Mouse (Mus musculus) adrenal gland, adult 8-10 months (tissue): Measurements from ENCODE around the gene Mms19. TPM values are rescaled to one million over a fixed set of nuclear protein-coding genes. Genes with fewer than 3 reads are reported as not detected.
"Not testable (repeated sequence)": the region's sequence is repeated elsewhere in the genome, so short reads cannot be mapped to it uniquely, and the experiment has no call there.

Experiments
- DNase-seq: peaks from one replicate; pipeline ENCODE4 v3.0.0; 2022
- total RNA-seq, 4 experiments: library from RNA; stranded (reverse); gene quantifications; 2 replicates each; pipeline ENCODE4 v1.2.4; 2022

Mms19 gene
- total RNA-seq, 4 experiments from 2014 or later: 25.4 to 36.3 (median 29.7) TPM

DNA sequence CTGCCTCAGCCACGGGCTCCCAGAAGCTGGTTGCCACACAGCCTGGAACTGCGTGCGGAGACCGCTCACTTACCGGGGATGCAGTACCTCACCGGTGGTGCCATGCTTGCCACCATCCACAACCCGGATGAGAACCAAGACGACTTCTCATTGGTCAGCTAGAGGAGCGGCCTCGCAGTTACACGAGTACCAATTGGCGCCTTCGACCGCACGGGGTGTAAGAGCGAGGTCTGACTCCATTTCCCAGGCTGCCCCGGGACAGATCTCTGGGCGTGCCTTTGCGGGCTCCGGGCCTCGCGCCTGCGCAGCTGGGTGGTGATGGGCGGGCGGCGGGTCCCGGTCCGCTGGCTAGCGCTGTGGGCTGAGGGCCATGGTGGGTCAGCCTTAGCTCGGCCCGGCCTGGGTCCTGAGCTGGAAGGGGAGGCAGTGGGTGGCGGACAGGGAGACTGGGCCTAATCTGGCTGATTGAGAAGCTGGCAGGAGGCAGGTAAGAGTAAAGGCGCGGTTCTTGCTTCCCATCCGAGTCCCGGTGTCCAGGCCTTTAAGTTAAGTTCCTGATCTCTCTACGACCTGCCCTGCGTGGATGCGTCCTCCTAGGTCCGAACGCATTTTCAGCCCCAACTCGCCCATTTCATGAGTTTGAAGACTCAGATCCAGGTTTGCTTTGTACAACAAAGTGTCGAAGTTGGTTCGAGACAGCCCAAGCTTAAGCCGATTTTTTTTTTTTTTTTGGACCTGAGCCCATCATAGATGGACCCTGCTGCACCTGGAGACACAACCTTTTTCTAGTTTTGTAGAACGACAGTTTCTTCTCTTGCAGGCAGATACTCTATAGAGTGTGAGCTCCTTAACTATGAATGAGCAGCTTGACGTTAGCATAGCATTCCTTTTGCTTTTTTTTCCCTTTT is 47.5 kb downstream of the Mms19 start, which contains the start of the genes Exosc1 and Zdhhc16:
Gene Exosc1, minus strand, starts transcription at position 245 of the 908 bp plus-strand sequence.
Gene Zdhhc16, plus strand, starts transcription at position 302 of the 908 bp plus-strand sequence.
- peak; percentile 98 for DNase-seq

DNA sequence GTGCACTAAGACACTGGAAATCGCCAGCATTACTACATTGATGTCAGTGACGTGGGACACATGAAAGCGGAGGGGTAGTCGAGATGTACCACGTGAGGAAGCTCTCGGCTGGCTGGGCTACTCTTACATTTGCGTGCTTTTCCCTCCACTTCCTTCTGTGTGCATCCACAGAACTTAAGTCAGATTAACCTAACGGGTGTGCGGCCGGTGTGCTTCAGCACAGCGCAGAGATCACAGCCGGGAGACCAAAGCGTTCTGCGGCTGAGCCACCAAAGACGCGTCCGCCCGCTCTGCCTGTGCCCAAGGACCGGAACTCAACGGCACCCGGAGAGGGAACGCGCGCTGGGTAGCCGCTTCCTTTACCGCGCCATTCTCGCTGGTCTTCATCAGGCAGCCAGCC is 48.3 kb downstream of the Mms19 start:
- no peak for DNase-seq

DNA sequence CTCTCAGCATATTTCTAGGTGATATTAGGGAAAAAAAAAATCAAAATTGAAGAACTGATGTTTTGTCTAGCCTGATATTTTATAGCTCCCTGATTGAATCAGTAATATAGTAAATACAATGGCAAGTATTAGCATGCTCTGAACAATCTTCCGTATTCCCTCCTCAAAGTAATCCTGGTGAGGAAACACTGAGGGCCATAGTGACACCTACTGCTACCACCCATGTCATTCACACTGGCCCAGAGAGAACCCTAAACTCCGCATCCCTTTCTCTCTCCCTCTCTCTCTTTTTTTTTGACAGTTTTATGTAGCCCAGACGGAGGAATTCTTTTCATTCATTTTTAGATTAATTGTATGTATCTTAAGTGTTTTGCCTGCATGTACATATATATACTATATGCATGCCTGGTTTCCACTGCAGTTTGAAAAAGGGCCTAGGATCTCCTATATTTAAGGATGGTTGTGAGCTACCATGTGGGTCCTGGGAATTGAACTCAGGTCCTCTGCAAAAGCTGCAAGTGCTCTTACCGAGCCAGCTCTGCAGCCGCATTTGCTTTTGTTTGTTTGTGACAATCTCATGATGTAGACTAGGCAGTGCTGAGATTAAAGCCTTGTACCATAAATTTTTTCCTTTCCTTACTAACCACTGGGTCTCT is 60.4 kb downstream of the Mms19 start:
- no peak for DNase-seq

DNA sequence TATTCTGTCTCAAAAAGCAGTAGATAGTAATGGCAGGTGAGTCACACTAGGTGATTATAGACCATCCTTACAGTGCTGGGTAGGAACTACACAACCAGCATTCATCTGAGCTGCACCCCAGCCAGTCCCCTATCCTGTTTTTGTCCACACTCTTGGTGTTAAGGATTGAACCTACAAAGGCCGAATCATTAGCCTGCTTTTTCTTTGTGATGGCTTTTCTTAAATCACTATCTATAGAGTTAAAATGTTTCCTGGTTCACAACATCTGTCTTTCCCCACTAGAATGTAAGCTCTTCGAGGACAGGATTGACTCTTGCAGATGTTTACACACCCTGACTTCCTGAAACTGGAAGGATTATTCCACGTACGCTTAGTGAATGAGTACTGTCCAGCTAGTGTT is 61.5 kb downstream of the Mms19 start:
- DNase-seq: no peak

DNA sequence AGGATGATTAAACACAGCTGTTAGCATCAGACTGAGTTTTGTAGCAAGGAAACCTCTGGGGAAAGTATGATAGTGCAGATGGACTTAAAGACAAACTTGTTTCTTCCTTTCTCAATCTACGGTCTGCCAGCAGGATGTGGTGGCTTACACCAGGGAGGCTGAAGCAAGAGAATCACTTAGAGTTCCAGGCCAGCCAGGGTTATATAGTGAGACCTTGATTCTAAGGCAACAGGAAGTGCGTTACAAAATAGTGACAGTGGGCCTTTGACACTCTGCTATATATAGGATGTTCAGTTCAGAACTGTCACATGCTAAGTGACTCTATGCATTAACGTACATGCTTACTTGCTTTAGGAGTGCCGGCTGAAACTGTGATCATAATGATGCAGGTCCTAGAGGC is 64.1 kb downstream of the Mms19 start:
- no peak for DNase-seq

DNA sequence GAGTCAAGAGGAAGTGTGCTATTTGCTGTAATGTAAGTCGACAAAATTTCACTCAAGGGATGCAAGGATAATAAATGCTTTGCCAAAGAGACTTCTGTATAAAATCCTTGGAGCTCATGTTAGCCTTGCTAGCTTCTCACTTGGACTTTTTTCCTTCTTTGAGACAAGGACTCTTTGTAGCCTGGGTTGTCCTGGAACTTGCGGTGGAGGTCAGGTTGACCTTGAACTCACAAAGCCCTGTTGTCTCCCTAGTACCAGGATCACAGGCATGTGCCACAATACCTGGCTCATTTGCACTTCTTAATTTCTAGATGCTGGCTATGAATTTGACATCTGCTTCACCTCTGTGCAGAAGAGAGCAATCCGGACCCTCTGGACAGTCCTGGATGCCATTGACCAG is 65.7 kb downstream of the Mms19 start:
- no peak for DNase-seq

DNA sequence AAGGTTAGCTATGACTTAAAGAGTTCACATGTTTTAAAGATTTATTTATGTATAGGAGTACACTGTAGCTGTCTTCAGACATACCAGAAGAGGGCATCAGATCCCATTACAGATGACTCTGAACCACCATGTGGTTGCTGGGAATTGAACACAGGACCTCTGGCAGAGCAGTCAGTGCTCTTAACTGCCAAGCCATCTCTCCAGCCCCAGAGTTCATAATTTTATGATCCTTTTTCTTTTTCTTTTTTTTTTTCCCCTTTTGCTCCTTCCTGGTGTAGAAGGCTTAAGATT is 66.4 kb downstream of the Mms19 start:
- DNase-seq: not testable (repeated sequence)

DNA sequence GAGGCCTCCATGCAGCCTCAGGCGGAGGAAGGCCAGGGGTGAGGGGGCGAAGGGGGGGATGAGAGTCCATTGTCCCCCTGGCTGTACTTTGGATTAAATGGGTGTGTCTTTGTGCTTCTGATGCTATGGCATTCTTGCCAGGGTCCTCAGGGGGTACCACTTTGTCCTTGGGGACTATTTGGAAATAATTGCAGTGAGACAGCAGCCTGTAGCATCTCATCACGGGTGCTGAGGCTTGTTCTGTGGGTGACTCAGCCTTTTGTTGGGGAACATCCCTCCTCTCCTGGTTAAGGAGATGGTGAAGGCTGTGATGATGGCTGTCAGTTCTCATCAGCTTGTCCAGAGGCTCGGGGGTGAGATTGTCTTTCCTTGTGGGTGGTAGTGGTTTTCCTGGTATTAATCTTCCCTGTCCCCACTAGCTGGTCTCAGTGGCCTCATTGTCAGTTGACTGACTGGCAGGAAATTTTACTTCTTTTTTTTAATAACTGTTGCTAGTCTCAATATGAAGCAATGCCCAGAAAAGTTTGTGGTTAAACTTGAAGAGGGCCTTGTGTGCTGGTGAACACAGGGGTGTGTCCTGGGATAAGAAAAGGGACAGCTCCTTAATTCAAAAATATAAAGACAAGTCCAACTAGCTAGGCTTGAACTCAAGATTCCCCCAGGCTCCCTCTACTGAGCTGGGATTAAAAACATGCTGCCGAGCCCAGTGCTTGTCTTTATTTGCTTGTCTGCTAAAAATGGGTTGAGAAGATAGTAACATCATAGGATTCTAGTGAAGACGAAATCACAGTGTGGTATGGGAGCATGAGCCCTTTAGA is 67.0 kb downstream of the Mms19 start:
- no peak for DNase-seq

DNA sequence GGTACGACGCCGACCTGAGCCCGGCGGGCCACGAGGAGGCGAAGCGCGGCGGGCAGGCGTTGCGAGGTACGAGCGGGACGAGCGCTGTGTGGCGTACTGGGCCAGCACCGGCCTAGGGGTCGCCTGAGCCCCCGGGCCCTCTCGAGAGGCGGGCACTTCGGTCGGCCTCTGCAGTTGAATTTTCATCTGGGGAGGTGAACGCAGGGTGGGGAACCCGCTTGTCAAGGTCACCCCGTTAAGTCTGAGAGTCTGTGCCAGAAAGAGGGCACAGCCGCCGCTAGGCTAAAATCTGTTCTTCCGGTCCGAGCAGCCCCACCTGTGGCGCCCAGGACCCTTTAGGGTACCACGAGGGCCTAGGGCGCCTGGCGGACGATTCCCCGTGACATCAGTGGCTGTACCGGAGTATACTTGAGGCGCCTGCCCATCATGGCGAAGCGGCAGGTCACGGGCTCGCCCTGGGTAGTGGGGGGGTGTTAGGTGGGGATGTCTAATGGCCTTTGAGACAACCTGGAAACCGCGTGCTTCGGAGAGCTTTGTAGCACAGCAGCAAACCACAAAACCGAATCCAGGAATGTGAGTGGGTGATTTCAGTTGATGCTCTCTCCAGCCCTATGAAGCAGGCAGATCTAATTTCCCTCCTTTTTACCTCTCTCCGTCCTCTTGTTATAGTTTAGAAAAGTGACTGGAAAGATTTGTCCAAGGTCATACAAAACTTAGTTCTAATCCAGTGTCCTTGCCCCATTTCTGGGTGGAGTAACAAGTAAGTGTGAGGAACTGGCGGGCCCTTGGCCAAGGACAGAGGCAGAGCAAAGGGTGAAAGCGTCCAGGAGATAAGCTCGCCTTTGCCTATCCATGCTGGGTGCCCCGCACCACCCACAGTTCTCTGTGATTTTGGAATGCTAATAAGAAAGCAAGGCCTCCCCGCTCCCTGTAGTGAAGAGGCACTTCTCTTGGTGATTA is 68.6 kb downstream of the Mms19 start:
- peak; percentile 81 for DNase-seq

DNA sequence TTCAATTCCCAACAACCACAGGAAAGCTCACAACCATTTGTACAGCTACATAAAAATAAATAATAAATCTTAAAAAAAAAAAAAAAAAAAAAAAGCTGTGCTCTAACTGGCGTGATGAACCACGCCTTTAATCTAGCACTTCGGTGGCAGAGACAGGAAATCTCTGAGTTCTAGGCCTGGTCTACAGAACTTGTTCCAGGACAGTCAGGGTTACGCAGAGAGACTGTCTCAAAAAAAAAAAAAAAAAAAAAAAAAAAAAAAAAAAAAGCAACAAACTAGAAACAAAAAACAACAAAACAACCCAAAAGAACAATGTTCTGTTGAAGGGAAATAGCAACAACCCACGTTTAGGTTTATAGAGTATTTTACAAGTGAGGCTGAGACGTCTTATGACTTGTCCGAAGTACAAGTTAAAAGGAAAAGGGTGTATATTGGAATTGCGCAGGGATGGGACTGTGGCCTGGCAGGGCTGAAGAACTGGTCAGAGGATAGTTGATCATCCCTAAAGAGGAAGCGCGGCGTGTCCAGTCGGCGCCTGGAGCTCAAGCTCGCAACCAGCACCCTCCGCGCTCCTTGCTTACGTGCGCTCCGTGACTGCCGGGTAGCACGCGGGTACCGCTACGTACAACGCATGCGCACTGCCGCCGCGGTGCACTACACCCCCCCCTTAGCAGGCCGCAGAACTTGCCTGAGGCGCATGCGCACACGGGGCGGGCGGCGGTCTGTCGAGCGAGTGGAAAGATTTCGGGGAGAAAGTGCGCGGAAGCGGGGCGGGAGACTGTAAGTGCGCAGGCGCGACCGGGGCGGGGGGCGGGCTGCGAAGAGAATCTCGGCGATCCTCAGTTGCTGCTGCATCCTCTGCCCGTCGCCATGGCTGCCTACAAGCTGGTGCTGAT is 69.5 kb downstream of the Mms19 start, which contains the start of gene Pgam1:
Gene Pgam1, plus strand, starts transcription at position 746 of the 896 bp plus-strand sequence.
- DNase-seq: peak; percentile 96

DNA sequence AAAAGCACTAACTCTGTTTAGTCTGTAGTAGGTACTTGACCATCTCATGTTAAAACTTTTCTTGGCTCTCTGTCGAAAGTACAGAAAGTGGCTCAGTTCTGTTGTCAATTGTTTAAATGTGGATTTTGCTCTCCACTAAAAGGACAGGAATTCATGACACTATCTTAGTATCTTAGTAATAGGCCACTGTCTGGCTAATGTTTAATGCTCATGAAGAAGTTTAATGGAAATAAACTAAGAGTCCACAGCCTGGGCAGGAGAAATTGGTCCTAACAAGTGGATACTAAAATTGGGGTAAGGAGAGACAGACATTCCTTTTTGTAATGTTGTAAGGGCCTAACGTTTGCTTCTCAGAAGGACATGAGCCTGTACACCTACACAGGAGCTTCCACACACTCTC is 70.6 kb downstream of the Mms19 start:
- no peak for DNase-seq

DNA sequence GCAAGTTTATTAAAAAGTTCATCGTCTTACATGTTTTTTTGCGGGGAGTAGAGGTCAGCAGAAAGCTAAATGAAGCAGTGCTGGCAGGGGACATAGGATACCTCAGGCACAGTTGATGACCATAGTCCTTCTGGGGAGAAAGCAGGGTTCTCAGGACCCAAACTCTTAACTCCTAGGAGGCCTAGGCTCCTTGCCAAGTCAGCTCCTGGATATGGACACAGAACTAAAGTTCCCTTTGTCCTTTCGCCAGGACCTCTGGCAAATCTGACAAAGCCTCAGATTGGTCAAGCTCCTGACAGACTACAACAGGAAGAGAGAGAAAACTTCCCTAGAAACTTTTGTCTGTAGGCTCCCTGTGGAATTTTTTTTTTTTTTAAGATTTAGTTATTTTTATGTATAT is 72.2 kb downstream of the Mms19 start:
- no peak for DNase-seq

DNA sequence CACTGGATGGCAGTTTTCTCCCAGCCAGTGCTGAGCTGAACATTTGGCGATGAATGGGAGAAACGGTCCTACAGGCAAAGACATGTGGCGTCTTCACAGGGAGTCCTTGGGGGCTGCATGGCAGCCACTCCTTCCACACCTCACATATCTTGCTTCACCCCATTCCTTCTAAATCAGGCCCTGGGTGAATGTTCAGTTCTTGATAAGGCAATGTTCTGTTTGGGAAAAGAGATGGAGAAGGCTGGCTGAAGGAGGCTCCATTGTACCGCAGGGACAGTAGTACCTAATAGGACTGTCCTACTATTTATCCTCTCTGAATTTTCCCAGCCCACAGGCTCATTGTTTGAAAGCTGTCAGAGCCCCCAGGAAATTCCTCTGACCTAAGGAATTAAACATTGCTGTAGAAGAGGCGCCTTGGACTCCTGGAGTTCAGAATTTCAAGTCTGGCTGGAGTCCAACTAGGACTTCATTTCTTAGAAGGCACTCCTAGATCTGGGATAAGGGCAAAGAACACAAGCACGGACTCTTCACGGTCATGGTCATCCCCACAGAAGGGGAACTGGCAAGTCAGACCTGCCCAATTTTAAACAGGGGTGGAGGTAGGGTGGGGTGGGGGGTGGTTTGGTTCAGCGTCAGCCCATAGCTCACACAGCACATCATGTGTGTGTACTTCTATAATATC is 73.7 kb downstream of the Mms19 start:
- no peak for DNase-seq

DNA sequence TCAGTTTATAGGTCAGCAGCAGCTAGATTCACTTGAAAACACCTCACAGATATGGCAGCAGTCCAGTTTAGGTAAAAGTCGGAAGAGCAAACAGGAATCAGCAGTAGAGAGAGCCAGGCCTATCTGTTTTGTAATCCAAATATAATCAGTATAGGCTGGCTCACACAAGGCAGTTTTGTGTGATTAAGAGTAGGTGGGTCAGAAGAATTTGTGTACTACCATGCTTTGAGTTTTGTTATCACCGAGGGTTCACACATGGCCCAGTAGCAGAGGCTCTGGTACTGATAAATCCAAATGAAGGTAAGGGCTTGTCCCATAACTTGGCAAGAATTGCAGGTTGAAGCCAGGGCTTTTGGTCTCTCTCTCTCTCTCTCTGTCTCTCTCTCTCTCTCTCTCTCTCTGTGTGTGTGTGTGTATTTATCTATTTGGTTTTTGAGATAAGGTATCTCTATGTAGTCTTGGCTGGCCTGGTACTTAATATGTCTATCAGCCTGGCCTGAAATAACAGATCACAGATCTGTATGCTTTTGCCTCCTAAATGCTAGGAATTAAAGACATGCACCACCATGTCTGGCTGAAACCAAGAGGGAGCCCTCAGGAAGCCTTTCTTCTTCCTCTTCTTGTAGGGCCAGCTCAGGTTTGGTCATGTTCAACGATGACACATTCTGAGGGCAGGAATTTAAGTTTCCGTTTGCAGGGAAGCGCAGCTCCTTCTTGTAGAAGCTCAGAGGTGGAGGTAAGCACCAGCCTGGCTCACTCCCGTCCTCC is 74.5 kb downstream of the Mms19 start:
- DNase-seq: no peak

DNA sequence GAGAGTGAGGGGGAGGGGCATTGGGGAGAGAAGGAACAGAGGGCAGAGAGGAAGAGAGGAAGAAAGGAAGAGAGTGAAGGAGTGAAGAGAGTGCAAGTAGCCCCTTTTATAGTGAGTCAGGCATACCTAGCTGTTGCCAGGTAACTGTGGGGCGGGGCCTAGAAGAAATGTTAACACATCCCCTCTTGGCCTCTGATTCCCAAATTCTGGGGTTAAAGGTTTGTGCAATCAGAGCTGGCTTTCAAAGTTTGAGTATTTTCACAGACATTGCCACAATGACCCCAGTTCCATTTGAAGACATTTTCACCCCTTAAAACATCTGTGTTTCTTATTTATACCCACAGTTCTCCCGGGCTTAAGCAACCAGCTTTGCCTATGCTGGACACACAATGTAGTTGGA is 75.7 kb downstream of the Mms19 start:
- DNase-seq: no peak

DNA sequence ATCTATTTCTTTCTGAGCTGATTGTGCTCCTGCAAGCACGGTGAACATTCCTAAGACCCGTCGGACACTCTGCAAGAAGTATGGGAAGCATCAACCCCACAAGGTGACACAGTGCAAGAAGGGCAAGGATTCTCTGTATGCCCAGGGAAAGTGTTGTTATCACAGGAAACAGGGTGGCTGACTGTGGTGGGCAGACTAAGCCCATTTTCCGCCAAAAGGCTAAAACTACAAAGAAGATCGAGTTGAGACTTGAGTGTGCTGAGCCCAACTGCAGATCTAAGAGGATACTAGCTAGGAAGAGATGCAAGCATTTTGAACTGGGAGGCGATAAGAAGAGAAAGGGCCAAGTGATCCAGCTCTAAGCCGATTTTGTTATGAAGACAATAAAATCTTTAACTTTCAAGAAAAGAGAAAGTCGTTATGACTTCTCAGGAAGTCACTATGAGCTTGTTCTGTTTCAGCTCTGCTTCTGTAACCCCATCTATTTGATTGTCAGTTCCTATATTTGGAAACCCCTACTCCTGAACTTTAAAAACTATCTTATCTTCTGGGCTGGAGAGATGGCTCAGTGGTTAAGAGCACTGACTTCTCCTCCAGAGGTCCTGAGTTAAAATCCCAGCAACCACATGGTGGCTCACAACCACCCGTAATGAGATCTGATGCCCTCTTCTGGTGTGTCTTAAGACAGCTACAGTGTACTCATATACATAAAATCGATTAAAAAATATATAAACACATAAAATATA is 77.9 kb downstream of the Mms19 start:
- no peak for DNase-seq

DNA sequence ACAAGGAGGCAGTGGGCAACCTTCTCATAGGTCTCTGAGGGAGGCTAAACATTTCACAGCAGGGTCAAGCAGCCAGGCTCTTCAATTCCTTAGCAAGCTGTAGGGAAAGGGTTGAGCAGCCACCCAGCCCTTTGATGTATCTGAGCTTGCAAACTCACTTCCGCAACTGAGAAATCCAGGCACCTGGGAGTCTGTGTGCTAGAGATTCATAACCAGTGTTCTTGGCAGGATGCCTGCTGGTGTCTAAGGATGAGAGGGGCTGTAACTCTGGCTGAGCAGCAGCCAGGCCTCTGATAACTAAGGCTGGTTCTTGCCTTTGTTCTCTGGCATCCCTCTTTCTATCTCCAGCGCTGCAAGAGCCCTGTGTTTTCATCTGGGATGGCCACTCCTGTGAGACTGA is 79.3 kb downstream of the Mms19 start:
- DNase-seq: no peak

DNA sequence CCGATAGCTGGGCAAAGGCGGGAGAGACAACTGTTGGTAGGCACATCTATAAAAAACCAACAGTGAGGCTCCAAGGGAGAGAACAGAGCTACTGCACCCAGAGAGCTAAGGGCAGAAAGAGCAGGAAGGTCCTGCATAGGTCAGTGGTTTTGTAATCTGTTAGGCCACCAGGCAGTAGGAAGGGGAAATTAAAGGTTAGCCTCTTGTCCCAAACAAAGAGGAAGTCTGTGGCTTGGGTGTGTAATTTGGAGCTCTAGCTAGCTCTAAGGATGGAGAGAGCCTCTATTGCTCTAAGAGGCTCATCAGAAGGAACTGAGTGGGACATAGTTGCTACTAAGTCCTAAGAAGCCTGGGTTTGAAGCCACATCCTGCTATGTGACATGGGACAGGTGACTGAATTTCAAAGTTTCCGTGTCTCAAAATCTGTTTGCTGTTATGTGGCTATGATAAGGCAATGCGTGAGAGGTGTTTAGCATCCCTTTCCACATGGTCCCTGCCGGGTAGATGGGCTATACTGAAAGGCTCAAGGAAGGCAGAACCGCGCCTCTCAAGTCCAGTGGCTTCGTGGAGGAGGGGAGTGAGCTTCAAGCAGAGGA is 80.4 kb downstream of the Mms19 start:
- DNase-seq: no peak
